ENCODE assay signal across 29 mouse cellular contexts in genomic region chr10:128110103-128110761, GRCm38 (mm10). TPM values are rescaled to one million over a fixed set of nuclear protein-coding genes. Genes with fewer than 3 reads are reported as not detected.
DNase-seq lines count a peak whose midpoint lies in the region; ATAC-seq and TF ChIP-seq lines count a peak whose summit lies in the region.
"Had no signal": no experiment of that assay in that cellular context is flagged by ENCODE, and none has a peak within 500 bp of the region (broad histone marks: within the 10 kb centered on the region; RNA-seq: fewer than 3 reads in every experiment).

No protein-coding gene starts in this region.

- H3K27me3 ChIP-seq in heart, embryonic 13.5 days (replicated peaks) = no peaks in the 10 kb centered on the region
- no peaks in the 10 kb centered on the region for H3K27me3 ChIP-seq in heart, postnatal 0 days (ENCODE audit: control insufficient read depth, insufficient read depth, low read length)
- H3K27me3 ChIP-seq in midbrain, embryonic 16.5 days (ENCODE audit: control insufficient read depth, insufficient read depth, low read depth, low read length) = no peaks in the 10 kb centered on the region
- H3K27me3 ChIP-seq: CH12.LX; embryonic facial prominence, embryonic 13.5 days; forebrain, embryonic 13.5 days; hindbrain, embryonic 13.5 days; limb, embryonic 12.5 days; neural tube, embryonic 15.5 days; Patski had no signal

- TF ChIP-seq EP300 in heart, postnatal 0 days (IDR thresholded peaks at IDR 0.05; ENCODE audit: low read depth) = no peak

- H3K9ac ChIP-seq in heart, embryonic 13.5 days = 0 out of 2 replicates have a peak overlapping the region, but pooled peaks have one; percentile 8
- H3K9ac ChIP-seq in heart, postnatal 0 days (replicated peaks; ENCODE audit: low read depth, low read length) = no peak overlapping the region
- H3K9ac ChIP-seq in midbrain, embryonic 16.5 days (ENCODE audit: low read depth, low read length) = no peak overlapping the region
- H3K9ac ChIP-seq: embryonic facial prominence, embryonic 13.5 days; forebrain, embryonic 13.5 days; hindbrain, embryonic 13.5 days; limb, embryonic 12.5 days; liver, postnatal 0 days; neural tube, embryonic 15.5 days had no signal

- peak; percentile 55 for DNase-seq in gastrocnemius, adult 2 months
- no peak for DNase-seq in gastrocnemius, postnatal 10 days
- DNase-seq in heart, adult 8-10 months (ENCODE audit: low spot score) = no peak
- DNase-seq in heart, postnatal 0 days (ENCODE audit: low spot score) = peak; percentile 69
- DNase-seq: B cell, adult 2 months; cerebellum, adult 18-20 months; embryo, embryonic 11 days; kidney, adult 2 months; kidney, postnatal 14 days; liver, postnatal 0 days; right cerebral cortex, adult 18-20 months; right cerebral cortex, postnatal 4 days; thymus, adult 18-20 months; thymus, postnatal 4 days had no signal

- peaks cover 66% of the 10 kb centered on the region for H3K36me3 ChIP-seq in heart, embryonic 13.5 days
- peaks cover 66% of the 10 kb centered on the region for H3K36me3 ChIP-seq in heart, postnatal 0 days (replicated peaks; ENCODE audit: control insufficient read depth, insufficient read depth, low read length)
- H3K36me3 ChIP-seq in midbrain, embryonic 16.5 days (ENCODE audit: control insufficient read depth, insufficient read depth, low read length) = peaks cover 27% of the 10 kb centered on the region

- H3K27ac ChIP-seq in gastrocnemius, adult 2 months = peak overlapping the region; percentile 77
- peak overlapping the region; percentile 69 for H3K27ac ChIP-seq in heart, embryonic 13.5 days (replicated peaks)
- 0 out of 2 replicates have a peak overlapping the region, but pooled peaks have one; percentile 70 for H3K27ac ChIP-seq in cortical plate, adult 2 months (ENCODE audit: insufficient read depth, low read length)
- peak overlapping the region; percentile 58 for H3K27ac ChIP-seq in heart, postnatal 0 days (ENCODE audit: low read depth)
- H3K27ac ChIP-seq in midbrain, embryonic 16.5 days (ENCODE audit: low read length) = no peak overlapping the region
- H3K27ac ChIP-seq: embryonic facial prominence, embryonic 13.5 days; forebrain, embryonic 13.5 days; hindbrain, embryonic 13.5 days; limb, embryonic 12.5 days; macrophage; neural tube, embryonic 15.5 days had no signal

- no peak for ATAC-seq in heart, embryonic 13.5 days (ENCODE audit: extremely low read depth, insufficient number of reproducible peaks, low FRiP score, low TSS enrichment)
- peak; percentile 82 for ATAC-seq in heart, postnatal 0 days (ENCODE audit: insufficient read depth, low read depth)
- ATAC-seq in midbrain, embryonic 16.5 days = no peak
- ATAC-seq: forebrain, embryonic 13.5 days; liver, postnatal 0 days; lung, postnatal 0 days; Patski had no signal

- no peaks in the 10 kb centered on the region for H3K9me3 ChIP-seq in heart, embryonic 13.5 days
- no peaks in the 10 kb centered on the region for H3K9me3 ChIP-seq in heart, postnatal 0 days (replicated peaks; ENCODE audit: control insufficient read depth, low read length)
- H3K9me3 ChIP-seq in midbrain, embryonic 16.5 days (replicated peaks; ENCODE audit: control insufficient read depth, low read length, poor library complexity, severe bottlenecking) = no peaks in the 10 kb centered on the region
- H3K9me3 ChIP-seq: embryonic facial prominence, embryonic 13.5 days; forebrain, embryonic 13.5 days; G1E; hindbrain, embryonic 13.5 days; limb, embryonic 12.5 days; neural tube, embryonic 15.5 days had no signal

- 64% methylated on average over 4 of the region's 4 CpGs for WGBS in heart, embryonic 13.5 days
- WGBS in heart, postnatal 0 days = 51% methylated on average over 4 of the region's 4 CpGs
- WGBS in midbrain, embryonic 16.5 days = 95% methylated on average over 4 of the region's 4 CpGs

- no peak for TF ChIP-seq CTCF in gastrocnemius, adult 2 months (IDR thresholded peaks at IDR 0.05)
- TF ChIP-seq CTCF in cortical plate, adult 2 months (IDR thresholded peaks at IDR 0.05; ENCODE audit: extremely low read depth, insufficient read depth, low read length) = no peak
- no peak for TF ChIP-seq CTCF in heart, postnatal 0 days (IDR thresholded peaks at IDR 0.05; ENCODE audit: low read depth)

- no peak for TF ChIP-seq POLR2A in cortical plate, adult 2 months (IDR thresholded peaks at IDR 0.05; ENCODE audit: extremely low read depth, insufficient read depth, low read length)

- peaks cover 13% of the 10 kb centered on the region for H3K4me1 ChIP-seq in heart, embryonic 13.5 days
- peaks cover 4% of the 10 kb centered on the region for H3K4me1 ChIP-seq in cortical plate, adult 2 months (ENCODE audit: control insufficient read depth, insufficient read depth, low read length)
- H3K4me1 ChIP-seq in heart, postnatal 0 days (ENCODE audit: control insufficient read depth, insufficient read depth) = no peaks in the 10 kb centered on the region
- H3K4me1 ChIP-seq in midbrain, embryonic 16.5 days (ENCODE audit: control insufficient read depth, insufficient read depth, low read length) = no peaks in the 10 kb centered on the region
- H3K4me1 ChIP-seq: embryonic facial prominence, embryonic 13.5 days; forebrain, embryonic 13.5 days; hindbrain, embryonic 13.5 days; limb, embryonic 12.5 days; neural tube, embryonic 15.5 days had no signal

- H3K4me2 ChIP-seq in heart, embryonic 13.5 days = no peak overlapping the region
- no peak overlapping the region for H3K4me2 ChIP-seq in heart, postnatal 0 days (ENCODE audit: low read depth, low read length)
- H3K4me2 ChIP-seq in midbrain, embryonic 16.5 days (ENCODE audit: low read length) = no peak overlapping the region
- H3K4me2 ChIP-seq: embryonic facial prominence, embryonic 13.5 days; forebrain, embryonic 13.5 days; hindbrain, embryonic 13.5 days; limb, embryonic 12.5 days; liver, embryonic 11.5 days; neural tube, embryonic 15.5 days had no signal

- H3K4me3 ChIP-seq in gastrocnemius, adult 2 months = no peak overlapping the region
- H3K4me3 ChIP-seq in heart, embryonic 13.5 days = no peak overlapping the region
- no peak overlapping the region for H3K4me3 ChIP-seq in cortical plate, adult 2 months (ENCODE audit: insufficient read depth, low read length)
- H3K4me3 ChIP-seq in heart, postnatal 0 days (ENCODE audit: low read depth, low read length) = no peak overlapping the region
- no peak overlapping the region for H3K4me3 ChIP-seq in midbrain, embryonic 16.5 days (ENCODE audit: low read depth, low read length)
- H3K4me3 ChIP-seq: embryonic facial prominence, embryonic 13.5 days; erythroblast, embryonic 14.5 days; forebrain, embryonic 13.5 days; hindbrain, embryonic 13.5 days; limb, embryonic 12.5 days; neural tube, embryonic 15.5 days had no signal

- intact Hi-C loops in gastrocnemius, adult 2 months (cut with DNase I) = no loop called here

RNA-seq across cellular contexts. Expression of gene Baz2a, which starts 18.9 kb away (rescaled TPM):
- 10 to 100 TPM; 12.7 to 13.2 TPM for total RNA-seq in gastrocnemius, adult 2 months (2021)
- 10 to 100 TPM; 16.1 to 22.7 TPM for total RNA-seq in gastrocnemius, postnatal 10 days (2021)
- polyA plus RNA-seq in heart, embryonic 13.5 days (2015; fragmentation: Nextera tagmentation; extraction: Ambion mirVana) = 7.4 and 8.0 TPM in 2 replicates
- total RNA-seq in heart, adult 8-10 months (2022) = 10 to 100 TPM; 21.3 to 22.8 (median 22.1) TPM
- polyA plus RNA-seq in cortical plate, adult 2 months (2012; rRNA removed) = 30.2 and 32.1 TPM in 2 replicates
- total RNA-seq in heart, postnatal 0 days (2014; rRNA removed; ENCODE audit: low replicate concordance) = 15.8 and 16.7 TPM in 2 replicates
- polyA plus RNA-seq in heart, postnatal 0 days (2015; fragmentation: Nextera tagmentation; extraction: Ambion mirVana) = 7.2 and 7.7 TPM in 2 replicates
- 7.4 and 8.5 TPM in 2 replicates for polyA plus RNA-seq in midbrain, embryonic 16.5 days (2015; fragmentation: Nextera tagmentation; extraction: Ambion mirVana)

RNA-seq across cellular contexts. Expression of gene Atp5b, which starts 27.2 kb away (rescaled TPM):
- total RNA-seq in gastrocnemius, adult 2 months (2021) = 1,000 to 10,000 TPM; 3,225 to 4,497 TPM
- 1,000 to 10,000 TPM; 3,585 to 4,036 TPM for total RNA-seq in gastrocnemius, postnatal 10 days (2021)
- 4,907 and 5,417 TPM in 2 replicates for polyA plus RNA-seq in heart, embryonic 13.5 days (2015; fragmentation: Nextera tagmentation; extraction: Ambion mirVana)
- 1,000 to 10,000 TPM; 7,887 to 9,725 (median 8,934) TPM for total RNA-seq in heart, adult 8-10 months (2022)
- 1,438 and 1,451 TPM in 2 replicates for polyA plus RNA-seq in cortical plate, adult 2 months (2012; rRNA removed)
- 19,517 and 23,614 TPM in 2 replicates for total RNA-seq in heart, postnatal 0 days (2014; rRNA removed; ENCODE audit: low replicate concordance)
- polyA plus RNA-seq in heart, postnatal 0 days (2015; fragmentation: Nextera tagmentation; extraction: Ambion mirVana) = 9,758 and 9,784 TPM in 2 replicates
- 2,034 and 2,090 TPM in 2 replicates for polyA plus RNA-seq in midbrain, embryonic 16.5 days (2015; fragmentation: Nextera tagmentation; extraction: Ambion mirVana)

RNA-seq across cellular contexts. Expression of gene Ptges3, which starts 51.5 kb away (rescaled TPM):
- 10 to 100 TPM; 75.4 to 81.3 TPM for total RNA-seq in gastrocnemius, adult 2 months (2021)
- 10 to 100 TPM; 76.1 to 84.5 TPM for total RNA-seq in gastrocnemius, postnatal 10 days (2021)
- 301 and 338 TPM in 2 replicates for polyA plus RNA-seq in heart, embryonic 13.5 days (2015; fragmentation: Nextera tagmentation; extraction: Ambion mirVana)
- 100 to 1,000 TPM in 1 of 4 experiments, 10 to 100 TPM in 3; 77.8 to 104 (median 91.6) TPM for total RNA-seq in heart, adult 8-10 months (2022)
- polyA plus RNA-seq in cortical plate, adult 2 months (2012; rRNA removed) = 66.9 and 67.7 TPM in 2 replicates
- total RNA-seq in heart, postnatal 0 days (2014; rRNA removed; ENCODE audit: low replicate concordance) = 48.4 and 59.2 TPM in 2 replicates
- 209 and 211 TPM in 2 replicates for polyA plus RNA-seq in heart, postnatal 0 days (2015; fragmentation: Nextera tagmentation; extraction: Ambion mirVana)
- polyA plus RNA-seq in midbrain, embryonic 16.5 days (2015; fragmentation: Nextera tagmentation; extraction: Ambion mirVana) = 387 and 407 TPM in 2 replicates

Comparison
In these comparisons a context has a peak if more than half of its experiments do, and no peak if none do; other contexts are left out.
1. DNase-seq: peak in gastrocnemius, adult 2 months (single experiment) and heart, postnatal 0 days (single experiment); none in gastrocnemius, postnatal 10 days (single experiment) and heart, adult 8-10 months (single experiment).